Mouse (Mus musculus): ENCODE data around the gene Amigo2. TPM values are rescaled to one million over a fixed set of nuclear protein-coding genes. Genes with fewer than 3 reads are reported as not detected.

Amigo2 gene
- polyA plus RNA-seq, 1 experiment, result 0.19 TPM

- H3K79me2 ChIP-seq (ENCODE audit: control insufficient read depth, insufficient read depth), result no peaks in the 10 kb centered on the region
- no peak overlapping the region for H3ac ChIP-seq (ENCODE audit: control insufficient read depth, insufficient read length)
- H3K4me2 ChIP-seq (ENCODE audit: low read depth), result no peak overlapping the region
- H3K4me3 ChIP-seq, result no peak overlapping the region
- no peaks in the 10 kb centered on the region for H3K27me3 ChIP-seq (ENCODE audit: control insufficient read depth, insufficient read depth, insufficient read length)
- H3K36me3 ChIP-seq (ENCODE audit: control insufficient read depth, insufficient read depth), result no peaks in the 10 kb centered on the region
- TF ChIP-seq MYOD1 (IDR thresholded peaks at IDR 0.05; ENCODE audit: control insufficient read depth in 1 of 3, insufficient read length in 2 of 3, low read depth in 2 of 3) (no peak), E2F4 (IDR thresholded peaks at IDR 0.05; ENCODE audit: insufficient read depth) (no peak), POLR2A (IDR thresholded peaks at IDR 0.05; ENCODE audit: insufficient read length, low read depth) (no peak), CEBPB (IDR thresholded peaks at IDR 0.05; ENCODE audit: insufficient read depth, poor library complexity, severe bottlenecking) (no peak), MYOG (IDR thresholded peaks at IDR 0.05; ENCODE audit: control insufficient read depth in 1 of 3, insufficient read depth in 1 of 3, insufficient read length in 2 of 3, low read depth in 2 of 3) (no peak), TCF12 (IDR thresholded peaks at IDR 0.05; ENCODE audit: insufficient read depth, poor library complexity, severe bottlenecking) (no peak), POLR2AphosphoS2 (IDR thresholded peaks at IDR 0.05; ENCODE audit: insufficient read length, low read depth) (no peak), SRF (IDR thresholded peaks at IDR 0.05; ENCODE audit: control insufficient read depth, insufficient read length, low read depth) (no peak), REST (IDR thresholded peaks at IDR 0.05; ENCODE audit: insufficient read depth, insufficient read length) (no peak), MAX (IDR thresholded peaks at IDR 0.05; ENCODE audit: low read depth) (no peak), USF1 (IDR thresholded peaks at IDR 0.05; ENCODE audit: low read depth) (no peak), TCF3 (IDR thresholded peaks at IDR 0.05; ENCODE audit: insufficient read length, low read depth) (no peak)
Measured at GRCm38 (mm10) chr15:97196644-97197043, 50.4 kb downstream of the Amigo2 start.

DNA sequence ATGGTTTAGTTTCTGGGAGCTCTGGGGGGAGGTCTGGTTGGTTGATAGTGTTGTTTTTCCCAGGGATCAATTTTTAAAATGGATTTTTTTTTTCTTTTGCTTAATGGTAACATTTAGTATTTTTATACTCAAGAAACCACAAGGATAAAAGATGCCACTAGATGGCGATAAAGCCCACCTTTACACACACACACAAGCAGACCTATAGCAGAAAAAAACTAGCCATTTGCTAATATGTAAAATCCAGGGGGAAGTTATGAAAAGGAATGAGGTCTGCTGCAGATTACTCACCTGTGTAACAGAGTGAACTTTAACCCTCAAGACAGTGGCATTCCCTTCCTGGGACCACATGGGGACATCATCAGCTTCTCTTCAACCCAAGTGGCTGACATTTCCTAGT, 51.5 kb downstream of the Amigo2 start:
- Histone ChIP-seq H3K36me3 (ENCODE audit: control insufficient read depth, insufficient read depth) (no peaks in the 10 kb centered on the region), H3K27me3 (ENCODE audit: control insufficient read depth, insufficient read depth, insufficient read length) (no peaks in the 10 kb centered on the region), H3K79me2 (ENCODE audit: control insufficient read depth, insufficient read depth) (no peaks in the 10 kb centered on the region), H3K4me2 (ENCODE audit: low read depth) (no peak overlapping the region), H3ac (ENCODE audit: control insufficient read depth, insufficient read length) (no peak overlapping the region), H3K4me3 (no peak overlapping the region)
- TF ChIP-seq TCF12 (IDR thresholded peaks at IDR 0.05; ENCODE audit: insufficient read depth, poor library complexity, severe bottlenecking), result no peak
- no peak for TF ChIP-seq POLR2AphosphoS2 (IDR thresholded peaks at IDR 0.05; ENCODE audit: insufficient read length, low read depth)
- no peak for TF ChIP-seq CEBPB (IDR thresholded peaks at IDR 0.05; ENCODE audit: insufficient read depth, poor library complexity, severe bottlenecking)
- TF ChIP-seq REST (IDR thresholded peaks at IDR 0.05; ENCODE audit: insufficient read depth, insufficient read length), result no peak
- no peak for TF ChIP-seq E2F4 (IDR thresholded peaks at IDR 0.05; ENCODE audit: insufficient read depth)
- no peak for TF ChIP-seq USF1 (IDR thresholded peaks at IDR 0.05; ENCODE audit: low read depth)
- TF ChIP-seq TCF3 (IDR thresholded peaks at IDR 0.05; ENCODE audit: insufficient read length, low read depth), result no peak
- TF ChIP-seq MAX (IDR thresholded peaks at IDR 0.05; ENCODE audit: low read depth), result no peak
- TF ChIP-seq MYOD1 (IDR thresholded peaks at IDR 0.05; ENCODE audit: control insufficient read depth in 1 of 3, insufficient read length in 2 of 3, low read depth in 2 of 3), result no peak
- no peak for TF ChIP-seq SRF (IDR thresholded peaks at IDR 0.05; ENCODE audit: control insufficient read depth, insufficient read length, low read depth)
- no peak for TF ChIP-seq MYOG (IDR thresholded peaks at IDR 0.05; ENCODE audit: control insufficient read depth in 1 of 3, insufficient read depth in 1 of 3, insufficient read length in 2 of 3, low read depth in 2 of 3)
- TF ChIP-seq POLR2A (IDR thresholded peaks at IDR 0.05; ENCODE audit: insufficient read length, low read depth), result no peak

Other genes starting within 250 kb of the Amigo2 start
- 0.04 TPM for gene Slc38a4, start 191.3 kb downstream of the Amigo2 start, polyA plus RNA-seq (2012; fragmentation: generic; extraction: Trizol)
- 0.68 TPM for gene Pced1b, start 180 bp downstream of the Amigo2 start, polyA plus RNA-seq (2012; fragmentation: generic; extraction: Trizol)

Data from myocyte (in vitro differentiated cells).